In genomic region chr11:7199736-7200392, GRCm38 (mm10) we compare ENCODE assay signal across 10 mouse cellular contexts. TPM values are rescaled to one million over a fixed set of nuclear protein-coding genes. Genes with fewer than 3 reads are reported as not detected.
DNase-seq lines count a peak whose midpoint lies in the region; ATAC-seq lines count a peak whose summit lies in the region.
"Had no signal": no experiment of that assay in that cellular context is flagged by ENCODE, and none has a peak within 500 bp of the region (broad histone marks: within the 10 kb centered on the region; RNA-seq: fewer than 3 reads in every experiment).

No protein-coding gene starts in this region.

- H3K4me3 ChIP-seq in embryonic facial prominence, embryonic 11.5 days (ENCODE audit: low read depth, low read length), result no peak overlapping the region
- H3K4me3 ChIP-seq: neural tube, embryonic 13.5 days had no signal

- no peak overlapping the region for H3K27ac ChIP-seq in embryonic facial prominence, embryonic 11.5 days (replicated peaks; ENCODE audit: low read depth, low read length)
- H3K27ac ChIP-seq: neural tube, embryonic 13.5 days had no signal

- no peak for ATAC-seq in embryonic facial prominence, embryonic 11.5 days (replicated peaks; ENCODE audit: insufficient number of reproducible peaks, low FRiP score, low TSS enrichment, low read depth)

- H3K9me3 ChIP-seq in embryonic facial prominence, embryonic 11.5 days (replicated peaks; ENCODE audit: control insufficient read depth, low read length), result no peaks in the 10 kb centered on the region
- H3K9me3 ChIP-seq: neural tube, embryonic 13.5 days had no signal

- no peaks in the 10 kb centered on the region for H3K4me1 ChIP-seq in embryonic facial prominence, embryonic 11.5 days (ENCODE audit: control insufficient read depth, insufficient read depth, low read length)

- no peaks in the 10 kb centered on the region for H3K27me3 ChIP-seq in embryonic facial prominence, embryonic 11.5 days (ENCODE audit: control insufficient read depth, insufficient read depth, low read length)
- H3K27me3 ChIP-seq: neural tube, embryonic 13.5 days had no signal

- no peak overlapping the region for H3K4me2 ChIP-seq in embryonic facial prominence, embryonic 11.5 days (ENCODE audit: low read depth, low read length)
- H3K4me2 ChIP-seq: neural tube, embryonic 13.5 days had no signal

- intact Hi-C loops in heart, postnatal 25 days (cut with DNase I), result loop anchor here (1.0 kb wide), 1 partner anchor 1205 kb away; no protein-coding TSS in a partner anchor

- H3K36me3 ChIP-seq in embryonic facial prominence, embryonic 11.5 days (replicated peaks; ENCODE audit: control insufficient read depth, insufficient read depth, low read depth, low read length), result no peaks in the 10 kb centered on the region
- H3K36me3 ChIP-seq: neural tube, embryonic 13.5 days had no signal

- DNase-seq in heart, adult 18-20 months, result peak; percentile 55 to 82
- DNase-seq in heart, postnatal 25 days (ENCODE audit: low spot score), result no peak
- peak; percentile 85 for DNase-seq in 3T3-L1 (ENCODE audit: low read depth, low spot score)
- peak; percentile 9 for DNase-seq in T-cell, adult 2 months (ENCODE audit: low spot score)
- peak; percentile 83 for DNase-seq in embryonic facial prominence, embryonic 11.5 days (ENCODE audit: low spot score)
- DNase-seq in kidney, postnatal 14 days, result peak; percentile 70
- peak; percentile 73 for DNase-seq in mesoderm, embryonic 11.5 days (ENCODE audit: low read depth, low spot score)
- no peak for DNase-seq in spleen, postnatal 14 days (ENCODE audit: low spot score in 2 of 2)

- 55% methylated on average over 14 of the region's 14 CpGs for WGBS in embryonic facial prominence, embryonic 11.5 days

- H3K9ac ChIP-seq in embryonic facial prominence, embryonic 11.5 days (replicated peaks; ENCODE audit: low read length), result no peak overlapping the region
- H3K9ac ChIP-seq: neural tube, embryonic 13.5 days had no signal

RNA-seq across cellular contexts. Expression of gene Igfbp1, which starts 2.3 kb away (rescaled TPM):
- total RNA-seq in heart, adult 18-20 months (2021), result not detected
- total RNA-seq in heart, postnatal 25 days (2021), result not detected
- 0.27 and 0.50 TPM in 2 replicates for polyA plus RNA-seq in embryonic facial prominence, embryonic 11.5 days (2014; fragmentation: Nextera tagmentation; extraction: Ambion mirVana)
- total RNA-seq: hematopoietic stem cell, adult 5-6 weeks had no signal

RNA-seq across cellular contexts. Expression of gene Gm11985, which starts 11.5 kb away (rescaled TPM):
- total RNA-seq in heart, adult 18-20 months (2021), result not detected
- total RNA-seq in heart, postnatal 25 days (2021), result not detected
- polyA plus RNA-seq in embryonic facial prominence, embryonic 11.5 days (2014; fragmentation: Nextera tagmentation; extraction: Ambion mirVana), result not detected in 2 replicates
- total RNA-seq: hematopoietic stem cell, adult 5-6 weeks had no signal
- polyA plus RNA-seq: neural tube, embryonic 13.5 days had no signal

RNA-seq across cellular contexts. Expression of gene Igfbp3, which starts 13.9 kb away (rescaled TPM):
- total RNA-seq in heart, adult 18-20 months (2021), result 10 to 100 TPM; 25.5 to 40.3 TPM
- 10 to 100 TPM; 35.3 to 44.3 TPM for total RNA-seq in heart, postnatal 25 days (2021)
- 51.1 and 53.7 TPM in 2 replicates for polyA plus RNA-seq in embryonic facial prominence, embryonic 11.5 days (2014; fragmentation: Nextera tagmentation; extraction: Ambion mirVana)
- total RNA-seq: hematopoietic stem cell, adult 5-6 weeks had no signal

Comparison
In these comparisons a context has a peak if more than half of its experiments do, and no peak if none do; other contexts are left out.
1. DNase-seq: peak in heart, adult 18-20 months (2 of 2), 3T3-L1 (single experiment), T-cell, adult 2 months (single experiment), embryonic facial prominence, embryonic 11.5 days (single experiment), kidney, postnatal 14 days (single experiment) and mesoderm, embryonic 11.5 days (single experiment); none in heart, postnatal 25 days (single experiment) and spleen, postnatal 14 days (0 of 2).